Mouse (Mus musculus) heart, adult 9 months (tissue): ENCODE measurements around the gene Uap1l1.

Experiments
- DNase-seq, 2 experiments: peaks; one replicate each; pipeline ENCODE4 v3.0.0; 2022; ENCODE audit warnings: low spot score in 2 of 2

The Uap1l1 gene

DNA sequence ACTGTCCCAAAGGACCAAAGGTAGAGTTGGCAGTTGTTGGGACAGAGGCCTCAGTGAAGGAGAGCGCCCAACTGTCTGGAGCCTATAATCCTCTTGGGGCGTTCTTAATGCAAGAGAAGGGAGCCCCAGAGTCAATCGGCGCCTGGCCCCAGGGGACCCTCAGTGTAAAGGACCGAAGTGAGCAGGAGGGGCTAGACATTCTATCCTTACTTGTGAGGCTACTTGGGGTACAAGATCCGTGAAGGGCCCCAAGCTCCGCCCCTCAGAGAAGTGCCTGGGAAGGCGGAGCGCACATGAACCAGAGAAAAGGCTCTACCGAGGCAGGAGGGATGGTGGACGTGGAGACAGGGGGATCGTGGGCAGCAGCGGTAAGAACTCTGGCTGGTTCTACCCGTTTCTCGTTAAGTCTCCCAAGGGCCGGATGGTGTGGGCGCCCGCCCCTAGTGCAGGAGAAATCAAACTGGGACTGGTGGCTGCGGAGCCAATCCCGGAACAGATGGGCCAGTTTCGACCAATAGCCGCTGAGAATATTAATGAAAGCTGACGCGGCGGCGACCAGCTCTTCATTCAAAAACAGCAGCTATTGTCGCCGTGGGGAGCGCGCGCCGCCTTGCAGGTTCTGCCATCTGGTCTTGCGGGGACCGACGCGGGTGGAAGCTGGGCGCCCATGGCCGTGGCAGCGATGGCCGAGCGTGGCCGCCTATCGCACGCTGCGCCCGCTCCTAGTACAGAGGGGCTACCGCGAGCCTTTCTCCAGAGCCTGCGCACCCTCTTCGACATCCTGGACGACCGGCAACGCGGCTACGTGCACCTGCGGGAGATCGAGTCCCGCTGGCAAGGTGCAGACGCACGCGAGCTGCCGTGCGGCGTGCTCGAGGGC lies 6.5 kb upstream of the Uap1l1 start, which contains the start of gene Sapcd2:
TSS of gene Sapcd2 (plus strand) at position 558 of the 880 bp plus-strand sequence.
- DNase-seq, result peak; percentile 87 to 91

DNA sequence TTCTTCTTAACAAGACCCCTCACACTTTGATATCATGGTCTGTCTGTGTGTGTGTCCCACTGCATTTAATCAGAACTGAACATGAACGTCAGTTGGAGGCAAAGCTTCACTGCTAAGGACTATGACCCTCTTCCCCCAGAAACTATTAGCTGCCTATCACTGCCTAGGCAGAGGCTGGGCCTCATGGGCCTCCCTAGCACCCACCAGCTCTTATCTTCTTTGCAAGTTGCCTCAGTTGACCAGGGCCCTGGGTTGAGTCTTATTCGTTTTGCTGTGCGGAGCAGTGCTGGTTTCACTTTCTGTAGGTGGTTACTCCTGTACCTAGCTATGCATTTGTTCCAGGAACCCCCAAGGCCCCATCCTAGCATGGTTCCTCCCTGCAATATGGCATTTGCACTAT lies 4.5 kb upstream of the Uap1l1 start:
- DNase-seq, result no peak

DNA sequence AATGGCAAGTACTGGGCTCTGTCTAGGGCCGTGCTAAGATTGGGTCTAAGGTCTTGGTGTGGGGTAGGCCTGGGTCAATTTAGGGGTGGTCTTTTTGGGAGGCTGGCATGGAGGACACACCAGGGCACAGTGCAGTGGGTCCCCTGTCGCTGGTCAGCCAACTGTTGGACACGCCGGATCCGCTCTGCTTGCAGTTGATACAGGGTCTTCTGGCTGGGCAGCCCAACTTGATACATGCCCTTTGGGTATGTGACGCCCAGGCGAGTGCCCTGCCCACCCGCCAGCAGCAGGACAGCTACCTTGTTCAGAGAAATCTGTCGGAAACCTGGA lies 756 bp downstream of the Uap1l1 start:
- no peak for DNase-seq

DNA sequence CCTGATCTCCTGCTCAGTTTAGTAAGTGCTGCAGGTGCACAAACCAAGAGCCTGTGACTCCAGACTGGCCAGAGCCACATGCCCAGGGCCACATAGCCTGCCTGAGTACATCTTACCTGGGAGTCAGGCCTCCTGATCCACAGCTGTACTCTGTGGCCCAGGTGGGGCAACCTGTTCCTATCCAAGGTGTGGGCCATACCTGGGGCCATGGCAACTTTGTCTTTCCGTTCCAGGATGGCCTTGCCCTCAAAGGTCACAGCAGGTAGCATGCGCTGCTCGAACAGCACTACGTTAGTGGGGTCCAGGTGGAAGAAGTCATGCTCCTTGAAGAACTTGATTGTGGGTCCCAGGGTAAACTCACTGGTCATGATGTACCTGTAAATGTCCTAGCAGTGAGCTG lies 1.2 kb downstream of the Uap1l1 start:
- DNase-seq, result no peak

DNA sequence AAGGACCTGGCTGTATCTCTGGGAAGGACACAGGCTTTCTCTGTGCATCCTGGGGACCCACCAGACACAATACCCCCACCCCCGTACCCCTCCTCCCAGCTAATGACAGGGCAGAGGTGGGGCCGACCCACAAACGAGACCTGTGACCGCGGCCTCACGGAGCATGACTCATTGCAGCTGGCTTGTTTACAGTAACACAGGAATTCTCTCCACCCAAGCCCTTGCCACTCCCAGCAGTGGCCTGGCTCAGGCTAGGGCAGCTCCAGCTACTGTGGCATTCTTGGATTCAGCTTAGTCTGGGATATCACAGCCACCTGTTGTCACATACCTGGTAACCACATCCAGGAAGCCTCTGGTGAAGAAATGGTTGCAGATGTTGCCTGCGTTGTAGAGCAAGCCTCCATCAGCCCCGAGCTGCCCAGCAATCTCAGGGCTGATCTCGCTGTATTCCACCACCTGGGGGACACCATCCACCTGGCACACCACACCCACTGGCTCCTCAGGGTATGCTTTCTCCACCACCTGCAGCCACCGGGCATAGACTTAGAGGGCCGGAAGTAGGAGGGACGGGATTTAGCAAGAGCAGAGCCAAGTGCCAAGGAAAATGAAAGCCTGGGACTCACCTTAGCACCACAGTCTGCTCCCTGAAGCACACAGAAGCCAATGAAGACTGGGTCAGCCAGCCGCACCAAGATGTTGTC lies 1.9 kb downstream of the Uap1l1 start:
- DNase-seq, result no peak

DNA sequence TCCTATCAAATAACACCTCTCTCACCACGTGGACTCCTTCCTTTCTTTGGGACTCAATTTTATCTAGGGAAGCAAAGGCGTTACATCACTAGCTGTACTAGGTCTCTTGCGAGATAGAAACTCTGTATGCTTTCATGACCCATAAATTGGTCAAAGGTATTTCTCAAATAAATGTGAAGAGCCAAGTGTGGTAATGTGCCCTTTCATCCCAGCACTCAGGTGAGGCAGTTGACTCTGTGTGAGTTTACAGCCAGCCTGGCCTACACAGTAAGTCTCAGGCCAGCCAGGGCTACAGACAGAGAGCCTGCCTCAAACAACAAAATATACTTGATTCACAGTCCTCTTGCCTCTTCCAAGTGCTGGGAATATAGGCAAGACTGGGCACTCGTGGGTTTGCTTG lies 5.6 kb downstream of the Uap1l1 start:
- DNase-seq, result no peak

DNA sequence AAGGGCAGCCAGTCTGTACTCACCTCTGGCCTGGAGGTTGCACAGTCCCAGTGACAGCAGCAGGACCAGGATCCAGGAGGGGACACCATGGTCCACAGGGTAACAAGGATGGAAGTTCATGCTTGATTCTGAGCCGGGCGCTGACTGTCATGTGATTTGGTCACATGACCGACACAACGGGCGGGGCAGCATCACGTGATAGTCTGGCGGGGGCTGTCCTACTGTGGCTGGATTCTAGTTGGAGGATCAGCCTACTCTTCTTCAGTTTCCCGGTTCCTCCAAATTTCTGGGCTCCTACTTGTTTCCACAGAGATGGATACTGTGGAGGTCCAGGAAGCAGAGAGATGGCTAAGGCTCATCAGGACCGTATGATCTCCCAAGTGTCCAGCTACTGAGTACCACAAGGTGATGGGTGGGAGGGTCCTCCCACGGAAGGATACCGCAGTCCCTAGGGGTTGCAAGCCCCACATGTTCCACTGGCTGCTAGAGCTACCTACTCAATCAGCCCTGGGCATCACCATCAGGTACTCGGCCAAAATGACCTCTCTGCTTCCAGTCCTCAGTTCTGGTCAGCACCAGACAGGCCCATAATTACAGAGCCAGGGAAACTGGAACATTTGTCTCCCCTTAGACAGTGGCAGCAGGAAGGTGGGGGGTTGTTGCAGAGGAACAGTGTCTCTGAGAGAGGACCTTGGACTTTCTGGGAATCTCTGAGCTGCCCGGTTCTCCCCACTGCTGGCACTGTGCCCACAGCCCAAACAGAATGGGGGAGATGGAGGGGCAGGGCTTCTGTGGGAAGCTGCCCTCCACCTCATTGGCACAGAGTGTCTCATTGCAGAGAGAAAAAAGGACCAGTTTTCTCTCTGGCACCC lies 9.0 kb downstream of the Uap1l1 start, which contains the start of gene Dpp7:
TSS of gene Dpp7 (minus strand) at position 152 of the 872 bp plus-strand sequence.
- DNase-seq, result peak; percentile 77 to 82

DNA sequence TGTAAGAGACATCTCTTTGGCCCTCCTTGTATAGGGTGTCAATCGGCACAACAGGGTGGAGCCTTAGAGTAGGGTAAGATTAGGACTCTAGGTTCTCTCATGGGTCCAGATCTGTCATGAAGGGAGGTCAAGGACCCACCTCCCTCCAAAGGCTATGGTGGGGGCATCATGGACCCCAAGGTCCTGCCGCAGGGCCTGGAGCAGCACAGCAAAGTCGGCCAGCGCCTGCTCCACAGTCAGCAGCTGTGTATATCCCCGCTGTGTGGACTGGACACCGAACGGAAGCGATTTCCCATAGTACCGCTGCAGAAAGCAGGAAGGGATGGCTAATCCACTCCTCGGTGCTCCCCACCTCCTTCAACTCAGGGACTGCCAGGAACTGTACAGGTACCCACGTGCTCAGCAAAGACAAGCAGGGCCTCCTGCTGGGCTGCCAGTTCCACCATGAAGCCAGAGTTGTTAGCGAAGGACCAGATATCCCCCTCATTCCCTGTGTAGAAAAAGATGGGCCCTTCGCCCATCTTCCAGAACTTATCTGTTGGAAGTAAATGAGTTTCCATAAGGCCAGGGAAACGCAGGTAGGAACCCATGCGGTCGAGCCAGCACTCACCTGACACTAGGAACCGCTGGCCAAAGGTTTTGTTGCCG lies 9.9 kb downstream of the Uap1l1 start:
- no peak for DNase-seq

DNA sequence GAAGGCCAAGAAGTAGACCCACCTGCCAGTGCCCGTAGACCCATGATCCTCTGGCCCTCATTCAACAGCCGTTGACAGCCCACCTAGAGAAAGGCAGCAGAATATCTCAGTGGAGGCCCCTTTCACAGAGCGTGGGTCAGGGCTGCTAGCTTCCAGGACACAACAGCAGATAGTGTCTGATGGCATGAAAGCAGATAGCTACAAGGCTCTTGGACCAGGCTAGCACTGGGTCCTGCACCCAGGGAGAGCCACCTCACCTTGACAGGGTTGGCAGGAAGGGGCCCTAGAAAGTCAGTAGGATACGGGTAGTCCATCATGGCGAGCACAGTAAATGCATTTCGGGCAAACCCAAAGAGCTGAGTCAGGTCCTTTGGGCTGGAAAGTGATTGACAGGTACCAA lies 11.3 kb downstream of the Uap1l1 start:
- DNase-seq, result no peak

DNA sequence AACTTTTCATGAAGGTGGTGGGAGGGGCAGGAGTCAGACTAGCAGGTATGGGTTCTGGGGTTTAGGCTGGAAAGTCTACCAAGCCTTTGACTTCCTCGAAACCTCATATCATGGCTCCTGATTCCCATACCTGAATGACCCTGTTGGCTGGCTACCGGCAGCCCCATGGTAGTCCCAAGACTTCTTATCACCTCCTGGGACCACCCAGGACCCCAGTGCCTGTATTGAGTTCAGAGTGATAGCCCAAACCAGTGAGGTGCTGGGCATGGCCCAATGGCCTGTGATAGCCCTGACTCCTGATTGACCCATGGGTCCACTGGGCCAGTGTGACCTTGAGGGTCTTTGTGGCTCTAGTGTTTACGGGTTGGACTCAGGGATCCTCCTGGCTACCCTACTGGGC lies 14.8 kb downstream of the Uap1l1 start:
- DNase-seq, result no peak

DNA sequence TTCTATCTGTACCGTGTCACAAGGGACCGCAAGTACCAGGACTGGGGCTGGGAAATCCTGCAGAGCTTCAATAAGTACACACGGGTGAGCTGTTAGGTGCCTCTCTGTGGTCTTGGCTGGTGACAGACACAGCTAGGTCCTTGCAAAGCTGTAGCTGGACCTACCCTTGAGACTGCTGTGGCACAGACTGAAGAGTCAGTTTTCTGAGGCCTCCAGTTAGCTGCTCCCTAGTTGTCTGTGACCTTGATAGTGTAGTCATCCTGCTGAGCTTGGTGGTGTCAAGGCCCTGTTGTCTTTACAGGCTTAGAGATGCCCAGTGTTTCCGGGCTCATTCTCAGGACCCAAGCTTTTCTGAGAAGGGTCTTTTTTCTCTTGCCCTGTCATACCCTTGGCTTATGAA lies 16.0 kb downstream of the Uap1l1 start:
- no peak for DNase-seq

DNA sequence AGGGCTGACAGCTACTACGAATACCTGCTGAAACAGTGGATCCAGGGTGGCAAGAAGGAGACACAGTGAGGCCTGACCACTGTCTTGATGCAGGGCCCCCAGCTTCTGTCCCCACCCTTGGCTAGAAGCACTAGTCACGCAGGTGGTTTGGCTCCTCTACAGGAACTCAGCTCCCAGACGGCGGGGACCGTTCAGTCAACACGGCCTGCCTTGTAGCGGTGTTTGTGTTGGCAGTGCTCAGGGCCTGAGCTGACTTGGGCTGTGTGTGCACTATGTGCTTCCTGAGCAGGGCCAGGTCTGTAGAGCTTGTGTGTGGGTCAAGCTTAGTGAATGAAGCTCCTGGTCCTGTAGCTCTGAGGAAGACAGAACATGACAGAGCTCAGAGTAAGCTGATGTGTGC lies 17.3 kb downstream of the Uap1l1 start:
- no peak for DNase-seq

DNA sequence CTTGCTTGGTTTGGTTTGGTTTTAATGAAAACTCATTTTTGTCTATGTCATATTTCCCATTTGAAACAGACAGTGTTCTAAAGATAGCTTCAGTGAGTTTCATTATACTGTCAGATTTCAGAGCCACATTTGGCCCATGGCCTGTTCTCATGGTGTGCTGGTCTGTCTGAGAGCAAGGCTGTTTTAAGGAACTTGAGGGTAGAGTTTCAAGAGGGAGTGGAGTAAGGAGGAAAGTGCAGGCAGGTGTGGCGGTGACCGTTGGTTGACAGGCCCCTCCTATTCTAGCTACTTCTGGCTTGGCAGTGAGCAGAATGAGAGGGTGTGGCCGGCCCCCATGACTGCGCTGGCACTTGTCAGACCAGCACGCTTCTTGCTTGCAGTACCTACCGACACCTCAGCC lies 27.2 kb downstream of the Uap1l1 start:
- DNase-seq, result no peak

DNA sequence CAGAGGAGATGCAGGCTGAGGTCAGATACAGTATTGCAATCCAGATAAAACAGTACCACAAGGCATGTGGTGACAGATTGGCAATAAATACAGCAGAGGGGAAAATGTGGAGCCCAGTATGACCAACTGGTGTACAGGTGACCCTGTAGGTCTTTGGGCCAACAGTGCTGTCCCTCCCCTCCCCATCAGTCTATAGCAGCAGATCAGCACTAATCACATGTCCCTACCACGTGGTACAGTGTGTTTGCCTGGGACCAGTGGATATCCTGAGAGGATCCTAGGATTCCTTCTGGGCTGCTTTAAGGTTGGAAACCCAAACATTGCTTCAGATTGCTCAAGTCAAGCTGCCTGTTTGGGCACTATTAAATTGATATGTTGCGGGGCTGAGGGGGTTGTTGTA lies 31.9 kb downstream of the Uap1l1 start:
- DNase-seq, result no peak

DNA sequence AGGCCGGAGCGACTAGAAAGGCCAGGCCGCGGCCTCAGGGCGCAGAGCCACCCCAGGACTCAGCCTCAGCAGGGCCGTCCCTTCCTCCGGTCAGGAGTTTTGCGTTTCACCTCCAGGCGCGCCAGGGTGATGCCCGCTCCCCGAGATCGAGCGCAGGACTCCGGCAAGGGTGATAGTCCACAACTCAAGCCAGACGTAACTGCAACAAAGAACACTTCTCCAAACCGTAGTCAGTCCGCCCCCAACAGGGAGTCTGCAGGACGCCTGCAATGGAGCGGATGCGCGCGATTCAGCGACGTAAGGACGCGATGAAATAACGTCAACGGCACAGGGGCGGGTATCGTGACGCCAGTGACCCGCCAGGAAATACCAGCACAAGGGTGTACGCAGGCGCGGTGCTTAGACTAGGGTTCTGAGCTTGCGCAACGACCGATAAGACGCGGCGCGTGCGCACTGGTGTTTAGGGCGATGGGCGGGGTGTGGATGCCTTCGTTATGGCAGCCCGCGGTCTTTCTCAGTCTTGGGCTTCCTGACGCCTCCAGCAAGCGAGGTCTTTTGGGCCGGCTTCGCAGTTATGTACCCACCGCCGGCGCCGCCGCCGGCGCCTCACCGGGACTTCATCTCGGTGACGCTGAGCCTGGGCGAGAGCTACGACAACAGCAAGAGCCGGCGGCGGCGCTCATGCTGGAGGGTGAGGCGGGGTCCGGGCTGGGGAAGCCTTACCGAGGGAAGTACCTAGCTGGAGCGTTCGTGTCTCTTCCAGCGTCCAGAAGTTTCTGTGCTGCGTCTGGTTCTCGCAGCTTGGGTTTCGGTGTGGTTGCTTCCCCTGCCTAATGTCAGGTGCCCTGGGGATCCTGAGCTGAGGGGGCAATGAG lies 33.0 kb downstream of the Uap1l1 start, which contains the start of gene Man1b1:
TSS of gene Man1b1 (plus strand) at position 53 of the 875 bp plus-strand sequence.
- DNase-seq, result peak; percentile 99 to 100

DNA sequence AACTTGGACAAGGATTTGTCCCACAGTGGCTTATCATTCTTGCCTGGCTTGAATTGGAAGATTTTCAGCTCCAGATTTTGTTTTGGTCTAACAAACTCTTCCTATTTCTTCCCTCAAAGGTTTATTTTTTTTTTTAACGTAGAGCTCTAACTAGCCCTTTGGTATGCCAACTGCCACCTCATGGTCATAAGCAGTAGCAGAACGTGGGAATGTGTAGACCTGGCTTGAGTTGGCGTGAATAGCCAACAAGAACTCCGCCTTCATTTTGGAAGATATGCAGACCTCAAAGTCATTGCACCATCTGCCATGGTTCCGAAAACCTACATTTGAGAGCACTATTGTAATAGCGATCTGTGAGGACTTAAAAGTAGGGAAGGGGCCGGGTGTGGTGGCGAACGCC lies 34.0 kb downstream of the Uap1l1 start:
- no peak for DNase-seq

DNA sequence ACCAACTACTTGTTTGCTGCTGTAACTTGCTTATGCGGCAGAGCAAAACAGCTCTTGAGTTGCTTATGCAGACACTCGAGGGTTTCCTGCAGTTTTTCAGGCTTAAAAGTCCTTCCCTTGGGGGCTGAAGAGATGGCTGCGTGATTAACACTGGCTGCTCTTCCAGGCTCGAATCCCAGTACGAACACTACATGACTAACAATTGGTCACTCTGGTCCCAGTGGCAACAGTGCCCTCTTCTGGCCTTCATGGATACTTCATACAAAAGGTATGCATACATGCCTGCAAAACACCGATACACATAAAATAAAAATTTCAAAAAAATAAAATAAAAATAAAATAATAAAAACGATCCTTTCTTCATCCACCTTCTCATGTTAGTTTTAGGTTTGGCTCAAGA lies 37.0 kb downstream of the Uap1l1 start:
- no peak for DNase-seq

DNA sequence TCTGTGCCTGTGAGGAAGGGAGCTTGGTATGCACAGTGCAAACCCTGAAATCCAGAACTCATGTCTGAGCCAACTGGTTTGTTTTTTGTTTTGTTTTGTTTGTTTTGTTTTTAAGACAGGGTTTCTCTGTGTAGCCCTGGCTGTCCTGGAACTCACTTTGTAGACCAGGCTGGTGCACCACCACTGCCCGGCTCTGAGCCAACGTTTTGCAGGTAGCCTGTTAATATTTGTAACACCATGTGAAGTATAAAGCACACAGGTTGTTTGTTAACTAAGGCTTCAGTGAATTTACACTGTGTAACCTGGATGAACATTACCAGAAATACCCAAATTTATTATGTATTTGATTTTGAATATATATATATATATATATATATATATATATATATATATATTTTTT lies 39.4 kb downstream of the Uap1l1 start:
- DNase-seq, result no peak

DNA sequence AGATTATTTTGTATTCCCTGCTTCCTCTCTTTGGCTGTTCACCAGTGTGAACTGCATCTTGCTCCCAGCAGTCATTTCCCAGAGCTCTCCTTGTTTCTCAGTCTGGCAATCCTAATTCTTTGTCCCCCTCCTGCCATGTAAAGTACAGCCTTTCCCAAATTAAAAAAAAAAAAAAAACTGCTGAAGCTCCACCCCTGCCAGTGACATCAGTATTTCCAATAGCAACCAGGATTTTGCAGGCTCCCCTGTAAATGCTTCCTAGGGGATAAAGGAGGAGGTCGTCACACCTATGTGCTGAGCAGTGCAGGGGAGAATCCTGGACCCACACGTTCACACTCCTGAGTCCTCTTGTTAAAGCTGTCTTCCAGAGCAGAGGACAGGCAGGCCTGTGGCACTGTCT lies 45.4 kb downstream of the Uap1l1 start:
- no peak for DNase-seq

DNA sequence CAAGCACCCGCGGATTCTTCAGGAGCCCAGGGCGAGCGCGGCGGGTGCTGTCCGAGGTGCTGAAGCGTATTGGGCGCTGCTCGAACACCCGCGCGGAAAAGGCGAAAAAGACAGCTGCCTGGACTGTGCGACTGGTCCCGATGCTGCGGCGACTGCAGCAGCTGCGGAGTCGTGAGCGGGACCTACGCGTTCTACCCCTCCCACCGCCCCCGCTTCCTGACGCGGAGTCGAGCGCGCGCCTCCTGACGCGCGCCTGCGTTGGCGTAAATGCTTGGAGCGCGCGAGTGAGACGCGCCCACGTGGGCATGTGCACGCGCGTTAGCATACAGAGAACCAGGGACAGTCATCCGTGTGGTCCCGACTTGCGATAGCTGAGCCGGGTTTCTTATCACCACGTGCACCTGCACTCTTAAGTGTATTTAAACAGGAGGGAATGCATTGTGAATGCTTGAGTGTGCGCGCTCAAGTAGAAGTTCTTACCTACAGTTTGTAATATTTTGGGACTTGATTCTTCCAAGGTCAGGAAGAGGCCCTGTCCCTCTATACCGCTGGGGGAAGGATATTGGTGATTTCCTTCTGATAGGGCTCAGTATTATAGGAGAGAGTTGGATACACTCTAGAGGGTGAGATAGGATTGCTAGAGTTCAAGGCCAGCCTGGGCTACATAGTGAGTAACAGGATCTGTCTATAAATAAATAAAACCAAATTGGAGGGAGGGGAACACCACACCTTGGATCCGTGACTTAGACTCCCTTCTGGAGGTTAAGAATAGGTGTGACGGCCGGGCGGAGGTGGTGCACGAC lies 46.3 kb downstream of the Uap1l1 start, which contains the start of gene Grin1:
TSS of gene Grin1 (minus strand) at position 217 of the 803 bp plus-strand sequence.
- DNase-seq, result no peak
